Comparison of ENCODE assay signal across 16 mouse cellular contexts in the genomic region with DNA sequence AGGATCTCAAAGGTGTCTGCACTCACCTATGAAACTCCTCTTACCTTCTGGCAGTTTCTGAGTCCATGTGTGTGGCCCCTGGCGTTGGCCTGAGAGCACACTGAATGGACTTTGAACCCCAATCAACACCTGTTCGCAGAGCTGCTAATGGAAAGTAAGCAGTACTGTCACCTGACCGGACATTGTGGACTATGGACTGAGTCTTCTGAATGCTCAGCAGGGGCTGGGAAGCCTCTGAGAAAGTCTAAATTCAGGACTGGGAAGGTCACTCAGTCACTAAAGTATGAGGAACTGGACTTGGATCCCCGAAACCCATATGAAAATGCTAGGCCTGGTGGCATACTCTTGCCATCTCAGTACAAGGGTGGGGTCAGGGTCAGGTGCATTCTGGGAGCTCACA. TPM values are rescaled to one million over a fixed set of nuclear protein-coding genes. Genes with fewer than 3 reads are reported as not detected.
A peak's percentile ranks its signal among the peaks of the same experiment; 100 is the strongest.
DNase-seq lines count a peak whose midpoint lies in the region; ATAC-seq and TF ChIP-seq lines count a peak whose summit lies in the region.
"Had no signal": no experiment of that assay in that cellular context is flagged by ENCODE, and none has a peak within 500 bp of the region (broad histone marks: within the 10 kb centered on the region; RNA-seq: fewer than 3 reads in every experiment).

No protein-coding gene starts in this region.

- H3K4me3 ChIP-seq in liver, embryonic 16.5 days (ENCODE audit: low read depth, low read length): no peak overlapping the region
- no peak overlapping the region for H3K4me3 ChIP-seq in liver, embryonic 12.5 days
- no peak overlapping the region for H3K4me3 ChIP-seq in kidney, postnatal 0 days (replicated peaks; ENCODE audit: low read depth, low read length)
- H3K4me3 ChIP-seq in small intestine, adult 2 months (ENCODE audit: low read depth, low read length): no peak overlapping the region
- H3K4me3 ChIP-seq: embryonic facial prominence, embryonic 12.5 days; erythroblast, embryonic 14.5 days; lung, embryonic 15.5 days had no signal

- H3K4me1 ChIP-seq in liver, embryonic 16.5 days (ENCODE audit: control insufficient read depth, low read depth, low read length): no peaks in the 10 kb centered on the region; the same call in 1 of the 2 replicates
- peaks cover 4% of the 10 kb centered on the region; the same call in 1 of the 2 replicates for H3K4me1 ChIP-seq in liver, embryonic 12.5 days
- H3K4me1 ChIP-seq in kidney, postnatal 0 days (replicated peaks; ENCODE audit: insufficient read depth, low read length): no peaks in the 10 kb centered on the region
- H3K4me1 ChIP-seq in small intestine, adult 2 months (ENCODE audit: control insufficient read depth, insufficient read depth, insufficient read length, low read length): peaks cover 10% of the 10 kb centered on the region; the same call in 1 of the 2 replicates
- H3K4me1 ChIP-seq: lung, embryonic 15.5 days had no signal

- H3K27me3 ChIP-seq in liver, embryonic 16.5 days (ENCODE audit: control insufficient read depth, insufficient read depth, low read depth, low read length): no peaks in the 10 kb centered on the region
- no peaks in the 10 kb centered on the region for H3K27me3 ChIP-seq in liver, embryonic 12.5 days (replicated peaks)
- H3K27me3 ChIP-seq in kidney, postnatal 0 days (ENCODE audit: insufficient read depth, low read length): no peaks in the 10 kb centered on the region
- no peaks in the 10 kb centered on the region for H3K27me3 ChIP-seq in small intestine, adult 2 months (ENCODE audit: control insufficient read depth, insufficient read depth, low read length)
- H3K27me3 ChIP-seq: embryonic facial prominence, embryonic 12.5 days; lung, embryonic 15.5 days had no signal

- no peak for TF ChIP-seq POLR2A in small intestine, adult 2 months (IDR thresholded peaks at IDR 0.05; ENCODE audit: low read depth, low read length)

- ATAC-seq in liver, embryonic 16.5 days (ENCODE audit: low read depth): peak; percentile 41
- ATAC-seq in liver, embryonic 12.5 days: no peak
- ATAC-seq in kidney, postnatal 0 days (replicated peaks; ENCODE audit: low FRiP score, low read depth): peak; percentile 87
- ATAC-seq in granulocyte monocyte progenitor cell, adult 5-6 weeks (replicated peaks; ENCODE audit: poor library complexity, severe bottlenecking): no peak
- ATAC-seq: forebrain, embryonic 14.5 days; midbrain, embryonic 16.5 days had no signal

- H3K36me3 ChIP-seq in liver, embryonic 16.5 days (ENCODE audit: control insufficient read depth, insufficient read depth): no peaks in the 10 kb centered on the region
- H3K36me3 ChIP-seq in liver, embryonic 12.5 days: no peaks in the 10 kb centered on the region
- H3K36me3 ChIP-seq in kidney, postnatal 0 days (ENCODE audit: insufficient read depth, low read length): no peaks in the 10 kb centered on the region
- H3K36me3 ChIP-seq in small intestine, adult 2 months (ENCODE audit: control insufficient read depth, insufficient read depth, low read length): no peaks in the 10 kb centered on the region
- H3K36me3 ChIP-seq: embryonic facial prominence, embryonic 12.5 days; lung, embryonic 15.5 days had no signal

- no peak overlapping the region for H3K9ac ChIP-seq in liver, embryonic 16.5 days (ENCODE audit: low read depth, low read length)
- no peak overlapping the region for H3K9ac ChIP-seq in liver, embryonic 12.5 days
- no peak overlapping the region for H3K9ac ChIP-seq in kidney, postnatal 0 days (ENCODE audit: low read depth, low read length)
- H3K9ac ChIP-seq: embryonic facial prominence, embryonic 12.5 days; lung, embryonic 15.5 days had no signal

- no peak overlapping the region for H3K4me2 ChIP-seq in liver, embryonic 16.5 days (ENCODE audit: low read depth, low read length)
- H3K4me2 ChIP-seq in liver, embryonic 12.5 days: no peak overlapping the region
- H3K4me2 ChIP-seq in kidney, postnatal 0 days (ENCODE audit: low read length): no peak overlapping the region
- H3K4me2 ChIP-seq: embryonic facial prominence, embryonic 12.5 days; lung, embryonic 15.5 days had no signal

- no peak for DNase-seq in kidney, postnatal 0 days (ENCODE audit: low spot score)
- no peak for DNase-seq in cerebellum, adult 9-11 months
- no peak for DNase-seq in Muller cell, postnatal 12 days (ENCODE audit: inconsistent ontology term)
- DNase-seq: adrenal gland, adult 2 months; cerebellum, adult 8-10 months; gastrocnemius, postnatal 14 days; lung, postnatal 4 days had no signal

- H3K9me3 ChIP-seq in liver, embryonic 16.5 days (replicated peaks; ENCODE audit: control insufficient read depth, low read length): no peaks in the 10 kb centered on the region
- H3K9me3 ChIP-seq in liver, embryonic 12.5 days (replicated peaks): no peaks in the 10 kb centered on the region
- H3K9me3 ChIP-seq in kidney, postnatal 0 days (replicated peaks; ENCODE audit: low read length): no peaks in the 10 kb centered on the region
- H3K9me3 ChIP-seq: embryonic facial prominence, embryonic 12.5 days; lung, embryonic 15.5 days had no signal

- 60% methylated on average over 4 of the region's 4 CpGs for WGBS in liver, embryonic 16.5 days (ENCODE audit: insufficient replicate concordance)
- WGBS in liver, embryonic 12.5 days (ENCODE audit: insufficient replicate concordance): 69% methylated on average over 4 of the region's 4 CpGs
- WGBS in kidney, postnatal 0 days: 88% methylated on average over 4 of the region's 4 CpGs
- 34% methylated on average over 4 of the region's 4 CpGs for WGBS in small intestine, adult 2 months

- H3K27ac ChIP-seq in liver, embryonic 16.5 days (ENCODE audit: low read length): no peak overlapping the region
- H3K27ac ChIP-seq in liver, embryonic 12.5 days: no peak overlapping the region
- H3K27ac ChIP-seq in kidney, postnatal 0 days: no peak overlapping the region
- peak overlapping the region; percentile 89 for H3K27ac ChIP-seq in small intestine, adult 2 months (ENCODE audit: insufficient read depth, low read depth, low read length)
- H3K27ac ChIP-seq: embryonic facial prominence, embryonic 12.5 days; lung, embryonic 15.5 days had no signal

- TF ChIP-seq CTCF in kidney, postnatal 0 days (IDR thresholded peaks at IDR 0.05; ENCODE audit: low read depth): no peak
- TF ChIP-seq CTCF in small intestine, adult 2 months (IDR thresholded peaks at IDR 0.05; ENCODE audit: extremely low read depth, insufficient read length, insufficient replicate concordance, low read depth, low read length): no peak

RNA-seq across cellular contexts. Expression of a gene that starts 19.9 kb away (rescaled TPM):
- polyA plus RNA-seq in liver, embryonic 16.5 days (2015; fragmentation: Nextera tagmentation; extraction: Ambion mirVana): 3.3 TPM in 2 replicates
- 5.5 and 5.6 TPM in 2 replicates for polyA plus RNA-seq in liver, embryonic 12.5 days (2016; fragmentation: Nextera tagmentation; extraction: Ambion mirVana)
- 15.6 and 16.2 TPM in 2 replicates for polyA plus RNA-seq in kidney, postnatal 0 days (2015; fragmentation: Nextera tagmentation; extraction: Ambion mirVana)
- polyA plus RNA-seq in small intestine, adult 2 months (2012; rRNA removed): 50.5 and 91.6 TPM in 2 replicates
- total RNA-seq in granulocyte monocyte progenitor cell, adult 5-6 weeks (2014; fragmentation: Nextera tagmentation): 112 and 113 TPM in 2 replicates
- total RNA-seq in granulocyte monocyte progenitor cell, adult 5-6 weeks (2017): 97.9 and 112 TPM in 2 replicates

Comparison
In these comparisons a context has a peak if more than half of its experiments do, and no peak if none do; other contexts are left out.
1. ATAC-seq: peak in liver, embryonic 16.5 days (single experiment) and kidney, postnatal 0 days (single experiment); none in liver, embryonic 12.5 days (single experiment) and granulocyte monocyte progenitor cell, adult 5-6 weeks (single experiment).